Mouse (Mus musculus) Patski (cell line): ENCODE data around the gene Slc5a4b. TPM values are rescaled to one million over a fixed set of nuclear protein-coding genes. Genes with fewer than 3 reads are reported as not detected.
A peak's percentile ranks its signal among the peaks of the same experiment; 100 is the strongest.

Experiments used
- ATAC-seq: fragments of 100-300 bp; one replicate; pipeline ENCODE4 v1.8.0; 2021
- CTCF ChIA-PET: fragments of 350-600 bp; sonication (Branson Sonifier 250); formaldehyde crosslinking; loops from one replicate; lab custom pipeline; 2022; ENCODE audit warnings: inconsistent platforms; lab: Charles Lee
- POLR2A ChIA-PET: fragments of 350-600 bp; sonication (Branson Sonifier 250); formaldehyde crosslinking; loops from one replicate; lab custom pipeline; 2022; ENCODE audit warnings: antibody characterized with exemption, inconsistent platforms; lab: Charles Lee
- DNase-seq: peaks from one replicate; pipeline ENCODE4 v3.0.0-alpha.2; 2011; ENCODE audit warnings: low read depth, low spot score
- H3K27me3 ChIP-seq: fragments of 371-371 bp; one replicate; pipeline ENCODE4 v1.5.1; 2021
- CTCF ChIP-seq: fragments of 100-300 bp; IDR thresholded peaks from one replicate; pipeline ENCODE4 v1.5.1; 2021
- in situ Hi-C: fragments of 300-500 bp; cut with MboI; formaldehyde crosslinking; loops from 3 replicates; pipeline ENCODE4 v1.11.1; 2018; ENCODE audit warnings: low pct_unique_long_range_greater_than_20kb, mixed read lengths
- polyA plus RNA-seq: library from polyadenylated mRNA; unstranded; gene quantifications from one replicate; pipeline ENCODE4 v1.2.3, GENCODE M21; 2021

The Slc5a4b gene
- polyA plus RNA-seq, 1 experiment from 2014 or later, result not detected

DNA sequence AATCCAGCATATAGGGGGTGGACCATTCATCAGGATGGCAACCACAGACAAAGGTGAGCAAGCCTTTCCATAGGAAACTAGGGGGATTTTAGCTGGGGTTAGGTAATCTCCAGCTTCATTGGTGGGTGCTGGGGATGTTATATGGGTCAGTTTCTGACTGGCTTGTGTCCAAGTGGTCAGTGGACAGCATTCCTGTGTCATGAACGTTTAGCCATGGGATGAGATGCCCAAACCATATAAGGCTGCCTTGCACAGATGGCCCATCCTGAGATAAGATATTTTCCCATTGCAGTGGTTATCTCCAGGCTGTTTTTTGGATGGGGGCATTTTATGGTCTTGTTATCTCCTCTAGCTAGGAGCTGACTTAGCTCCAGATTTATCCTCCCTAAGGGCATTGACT lies 64.0 kb downstream of the Slc5a4b start:
- POLR2A ChIA-PET, result no interaction called here
- H3K27me3 ChIP-seq, result no peaks in the 10 kb centered on the region
- in situ Hi-C loops, result no loop called here
- no peak for ATAC-seq
- CTCF ChIA-PET, result no interaction called here
- no peak for DNase-seq
- no peak for TF ChIP-seq CTCF

DNA sequence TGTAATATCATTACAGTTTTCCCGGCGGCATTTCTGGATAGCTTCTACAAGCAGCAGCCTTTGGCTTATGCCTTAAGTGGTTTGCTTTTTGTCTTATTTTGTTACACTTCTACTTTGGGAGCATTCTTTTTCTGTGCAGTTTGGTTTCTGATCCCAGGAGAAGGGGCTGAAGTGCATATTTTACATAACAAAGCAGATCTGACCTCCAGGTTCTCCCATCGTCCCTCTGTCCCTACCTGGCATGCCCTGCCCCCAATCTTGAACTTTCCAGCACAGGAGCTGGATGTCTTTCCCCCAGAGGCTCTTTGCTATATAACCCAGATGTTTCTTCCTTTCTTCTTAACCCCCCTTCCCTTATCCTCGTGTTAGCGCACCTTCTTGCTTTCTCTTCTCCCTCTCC lies 65.4 kb downstream of the Slc5a4b start:
- no peak for TF ChIP-seq CTCF
- ChIA-PET CTCF (no interaction called here), POLR2A (no interaction called here)
- in situ Hi-C loops, result no loop called here
- no peaks in the 10 kb centered on the region for H3K27me3 ChIP-seq
- no peak for ATAC-seq
- DNase-seq, result no peak

DNA sequence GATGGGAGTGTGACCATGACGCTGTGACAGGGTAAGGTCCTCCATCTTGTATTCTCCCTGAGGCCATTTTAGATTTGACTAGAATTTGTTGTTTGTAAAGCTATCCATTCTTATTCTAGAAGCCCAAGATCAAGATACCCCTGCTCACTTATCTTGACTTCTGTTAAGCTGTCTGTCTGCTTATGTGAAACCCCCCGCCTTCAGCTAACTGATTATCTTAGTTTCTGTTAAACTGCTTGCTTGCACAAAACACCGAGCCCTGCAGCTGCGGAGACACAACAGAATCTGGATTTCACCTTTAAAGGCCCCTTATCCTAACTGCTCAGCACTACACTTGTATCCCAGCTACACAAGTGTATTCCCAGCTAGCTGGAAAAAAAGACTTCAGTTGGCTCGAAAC lies 73.8 kb downstream of the Slc5a4b start:
- in situ Hi-C loops, result no loop called here
- POLR2A ChIA-PET, result no interaction called here
- no peak for DNase-seq
- TF ChIP-seq CTCF, result no peak
- CTCF ChIA-PET, result interaction anchor here (1.0 kb wide), 1 partner anchor 11 kb away, joined by 4 read pairs; no protein-coding TSS in a partner anchor
- no peak for ATAC-seq
- no peaks in the 10 kb centered on the region for H3K27me3 ChIP-seq

DNA sequence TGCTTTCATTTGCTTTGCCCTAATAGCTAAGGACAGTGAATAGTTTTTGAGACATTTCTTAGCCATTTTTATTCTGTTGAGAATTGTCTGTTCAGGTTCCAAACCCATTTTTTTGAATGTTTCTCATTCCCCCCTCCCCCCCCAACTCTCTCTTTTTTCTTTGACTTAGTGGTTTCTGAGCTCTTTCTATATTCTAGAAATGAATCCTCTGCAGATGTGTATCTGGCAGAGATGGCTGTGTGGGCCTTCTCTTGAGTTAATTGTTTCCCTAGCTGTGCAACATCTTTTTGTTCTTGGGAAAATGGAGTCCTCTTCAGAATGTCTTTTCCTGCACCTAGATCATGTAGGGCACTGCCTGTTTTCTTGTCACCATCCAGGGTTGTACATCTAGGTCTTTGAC lies 75.5 kb downstream of the Slc5a4b start:
- ChIA-PET CTCF (interaction anchor here (1.4 kb wide), 2 partner anchors 29 to 83 kb away, joined by 3 read pairs; no protein-coding TSS in a partner anchor), POLR2A (interaction anchor here (0.7 kb wide), 1 partner anchor 297 kb away, joined by 9 read pairs; no protein-coding TSS in a partner anchor)
- no peak for TF ChIP-seq CTCF
- DNase-seq, result no peak
- in situ Hi-C loops, result no loop called here
- H3K27me3 ChIP-seq, result no peaks in the 10 kb centered on the region
- ATAC-seq, result no peak

DNA sequence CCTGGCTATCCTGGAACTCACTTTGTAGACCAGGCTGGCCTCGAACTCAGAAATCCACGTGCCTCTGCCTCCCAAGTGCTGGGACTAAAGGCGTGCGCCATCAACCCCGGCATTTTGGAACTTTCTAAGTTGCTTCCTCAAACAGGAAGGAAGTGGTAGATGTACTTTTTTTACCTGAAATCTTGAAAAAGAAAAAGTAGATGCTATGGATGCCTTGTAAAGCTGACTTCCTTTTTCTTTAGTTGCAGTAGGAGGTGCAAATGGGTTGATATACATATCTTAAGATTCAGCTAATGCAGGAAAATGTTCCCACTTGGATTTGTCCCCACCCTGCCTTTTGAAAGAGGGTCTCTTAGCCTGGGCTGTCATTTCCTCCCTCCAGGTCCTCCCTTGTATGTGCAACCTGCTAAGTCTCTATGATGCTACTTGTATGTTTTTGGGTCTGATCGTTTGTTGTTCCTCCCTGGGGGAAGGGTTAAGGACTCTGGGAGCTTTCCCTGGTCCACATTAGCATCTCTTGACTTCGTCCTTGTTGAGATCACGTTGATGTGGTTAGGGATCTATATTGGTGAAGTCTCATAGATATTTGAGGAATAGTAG lies 76.7 kb downstream of the Slc5a4b start:
- H3K27me3 ChIP-seq, result no peaks in the 10 kb centered on the region
- in situ Hi-C loops, result no loop called here
- TF ChIP-seq CTCF, result no peak
- POLR2A ChIA-PET, result interaction anchor here (0.7 kb wide), 1 partner anchor 209 kb away, joined by 4 read pairs; no protein-coding TSS in a partner anchor
- CTCF ChIA-PET, result no interaction called here
- DNase-seq (no peak), ATAC-seq (no peak)

DNA sequence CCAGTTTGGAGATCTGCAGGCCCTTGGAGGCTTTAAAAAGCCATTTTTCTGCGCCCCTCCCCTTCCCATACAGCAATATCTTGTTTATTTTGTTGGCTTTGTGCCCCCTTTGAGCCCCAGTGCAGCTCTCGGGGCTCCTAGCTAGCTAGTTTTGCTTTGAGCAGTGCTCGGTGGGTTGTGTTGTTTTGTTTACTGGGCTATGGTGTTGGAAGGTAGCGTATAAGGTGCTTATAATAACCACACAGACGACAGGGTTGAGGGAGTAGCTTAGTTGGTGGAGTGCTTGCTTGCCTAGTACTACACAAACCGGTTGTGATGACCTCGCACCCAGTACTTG lies 77.7 kb downstream of the Slc5a4b start:
- no peak for DNase-seq
- H3K27me3 ChIP-seq, result no peaks in the 10 kb centered on the region
- ChIA-PET CTCF (no interaction called here), POLR2A (no interaction called here)
- no peak for ATAC-seq
- no peak for TF ChIP-seq CTCF
- in situ Hi-C loops, result no loop called here

DNA sequence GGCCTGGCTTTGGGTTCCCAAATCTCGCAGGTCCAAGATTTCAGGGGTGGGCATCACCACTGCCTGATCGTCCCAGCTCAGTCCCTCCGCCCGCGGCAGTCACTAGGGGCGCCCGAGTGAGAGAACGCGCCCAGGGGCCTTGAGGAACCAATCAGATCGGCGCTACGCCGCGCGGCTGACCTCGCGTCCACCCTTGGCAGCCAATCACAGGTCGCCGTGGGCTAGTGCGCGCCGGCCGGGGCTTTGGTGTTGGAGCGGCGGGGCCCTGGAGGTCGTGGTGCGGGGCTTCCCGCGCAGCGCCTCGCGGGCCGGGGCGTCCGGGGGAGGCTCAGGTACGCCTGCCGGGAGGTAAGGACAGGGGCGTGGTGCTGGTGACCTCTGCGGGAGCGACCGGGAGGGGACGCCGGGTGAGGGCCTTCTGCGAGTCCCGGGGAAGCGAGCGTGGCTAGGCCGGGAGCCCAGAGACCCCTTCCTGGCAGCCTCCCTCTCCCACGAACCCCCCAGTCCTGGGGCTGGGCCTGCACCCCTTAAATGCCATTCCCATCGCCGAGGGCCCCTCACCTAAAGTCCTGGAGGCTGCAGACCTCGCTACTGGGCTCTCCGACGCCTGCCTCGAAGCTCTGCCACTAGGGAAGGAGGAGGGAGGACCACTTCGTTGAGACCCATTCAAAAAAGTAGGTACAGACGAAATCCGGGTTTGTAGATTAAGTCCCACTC lies 78.2 kb downstream of the Slc5a4b start, which contains the start of gene Zfp280b:
Gene Zfp280b (plus strand): TSS at position 249 of the 717 bp plus-strand sequence.
- ATAC-seq, result peak; percentile 97
- peak; percentile 42 for DNase-seq
- H3K27me3 ChIP-seq, result no peaks in the 10 kb centered on the region
- ChIA-PET POLR2A (no interaction called here), CTCF (interaction anchor here (0.8 kb wide), 1 partner anchor 11 kb away, joined by 3 read pairs; no protein-coding TSS in a partner anchor)
- in situ Hi-C loops, result no loop called here
- peak; percentile 96 for TF ChIP-seq CTCF

DNA sequence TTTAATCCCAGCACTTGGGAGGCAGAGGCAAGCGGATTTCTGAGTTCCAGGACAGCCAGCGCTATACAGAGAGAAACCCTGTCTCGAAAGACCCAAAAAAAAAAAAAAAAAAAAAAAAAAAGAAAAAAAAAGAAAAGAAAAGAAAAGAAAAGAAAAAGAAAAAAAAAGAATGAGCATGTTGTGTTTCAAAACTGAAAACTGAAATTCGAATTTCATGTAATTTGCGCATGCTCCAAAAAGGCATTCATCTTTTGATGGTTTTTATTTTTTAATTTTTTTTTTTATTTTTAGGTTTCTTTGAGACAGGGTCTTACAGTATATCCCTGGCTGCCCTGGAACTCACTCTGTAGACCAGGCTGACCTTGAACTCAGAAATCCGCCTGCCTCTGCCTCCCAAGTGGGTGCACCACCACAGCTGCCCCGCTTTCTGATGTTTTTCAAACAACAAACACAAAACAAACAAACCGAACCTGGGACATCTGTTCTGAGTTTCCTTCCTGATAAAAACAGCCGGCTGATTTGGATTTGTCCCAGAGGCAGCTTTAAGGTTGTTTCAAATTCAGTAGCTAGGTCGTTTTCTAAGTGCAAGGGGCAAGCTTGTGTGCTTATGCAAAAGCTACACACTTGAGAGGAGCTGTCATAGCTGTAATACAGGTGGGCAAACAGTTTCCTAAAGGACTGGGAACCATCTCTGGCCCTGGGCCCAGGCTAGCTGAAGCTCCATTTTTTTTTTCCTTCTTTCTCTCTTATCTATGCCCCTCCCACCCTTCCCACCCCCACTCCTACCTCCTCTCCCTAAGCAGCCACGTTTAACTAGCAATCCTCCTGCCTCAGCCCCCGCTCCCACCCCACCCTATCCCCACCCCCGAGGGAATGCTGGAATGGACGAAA lies 79.0 kb downstream of the Slc5a4b start:
- H3K27me3 ChIP-seq, result no peaks in the 10 kb centered on the region
- in situ Hi-C loops, result no loop called here
- CTCF ChIA-PET, result interaction anchor here (0.8 kb wide), 1 partner anchor 10 kb away, joined by 3 read pairs; no protein-coding TSS in a partner anchor
- ATAC-seq, result peak; percentile 28
- POLR2A ChIA-PET, result no interaction called here
- DNase-seq, result no peak
- no peak for TF ChIP-seq CTCF

DNA sequence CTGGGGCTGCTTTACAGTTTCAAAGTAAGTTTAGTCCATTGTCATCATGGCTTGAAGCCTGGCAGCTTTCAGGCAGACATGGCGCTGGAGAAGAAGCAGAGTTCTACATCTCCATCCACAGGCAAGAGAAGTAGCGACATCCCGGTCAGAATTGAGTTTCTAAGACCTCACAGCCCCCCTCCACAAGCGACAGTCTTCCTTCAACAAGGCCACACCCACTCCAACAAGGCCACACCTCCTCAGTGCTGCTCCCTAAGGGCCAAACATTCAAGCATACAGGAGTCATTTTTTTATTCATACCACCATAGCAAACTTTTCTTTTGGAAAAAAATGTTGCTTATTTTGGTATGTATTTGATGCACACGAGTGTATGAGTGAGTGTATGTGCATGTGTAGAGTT lies 80.3 kb downstream of the Slc5a4b start:
- DNase-seq, result no peak
- CTCF ChIA-PET, result no interaction called here
- ATAC-seq, result no peak
- in situ Hi-C loops, result no loop called here
- no peaks in the 10 kb centered on the region for H3K27me3 ChIP-seq
- no peak for TF ChIP-seq CTCF
- POLR2A ChIA-PET, result no interaction called here

DNA sequence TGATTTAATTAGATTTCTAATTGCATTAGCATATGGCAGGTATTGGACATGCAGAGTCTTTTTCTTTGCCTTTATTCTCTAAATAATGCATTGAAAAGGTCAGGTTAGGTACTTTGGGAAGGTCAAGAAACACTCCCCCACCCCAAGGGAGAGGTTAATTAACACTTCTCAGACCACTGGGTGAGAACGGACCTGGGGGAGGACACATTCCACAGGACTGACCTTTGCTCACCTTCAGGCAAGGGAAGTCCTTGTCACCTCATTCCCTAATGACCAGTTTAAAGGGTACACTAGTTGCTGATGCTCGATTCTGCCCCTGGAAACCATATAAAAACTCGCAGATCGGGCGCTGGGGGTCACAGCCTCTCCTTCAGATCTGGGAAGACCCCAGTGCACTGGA lies 81.5 kb downstream of the Slc5a4b start:
- ATAC-seq, result no peak
- in situ Hi-C loops, result no loop called here
- H3K27me3 ChIP-seq, result no peaks in the 10 kb centered on the region
- no peak for TF ChIP-seq CTCF
- DNase-seq, result no peak
- CTCF ChIA-PET, result no interaction called here
- POLR2A ChIA-PET, result no interaction called here
